Mouse (Mus musculus): ENCODE measurements around the gene Eri2.
"Not testable (repeated sequence)": the region's sequence is repeated elsewhere in the genome, so short reads cannot be mapped to it uniquely, and the experiment has no call there.

Gene Eri2

GRCm38 (mm10) chr7:119739798-119740468, 53.9 kb downstream of the Eri2 start:
- CTCF ChIA-PET, result not testable (repeated sequence)

- CTCF ChIA-PET, result no interaction called here
Observed at GRCm38 (mm10) chr7:119738877-119739276, 55.0 kb downstream of the Eri2 start.

GRCm38 (mm10) chr7:119731262-119731661, 62.6 kb downstream of the Eri2 start:
- CTCF ChIA-PET, result not testable (repeated sequence)

DNA sequence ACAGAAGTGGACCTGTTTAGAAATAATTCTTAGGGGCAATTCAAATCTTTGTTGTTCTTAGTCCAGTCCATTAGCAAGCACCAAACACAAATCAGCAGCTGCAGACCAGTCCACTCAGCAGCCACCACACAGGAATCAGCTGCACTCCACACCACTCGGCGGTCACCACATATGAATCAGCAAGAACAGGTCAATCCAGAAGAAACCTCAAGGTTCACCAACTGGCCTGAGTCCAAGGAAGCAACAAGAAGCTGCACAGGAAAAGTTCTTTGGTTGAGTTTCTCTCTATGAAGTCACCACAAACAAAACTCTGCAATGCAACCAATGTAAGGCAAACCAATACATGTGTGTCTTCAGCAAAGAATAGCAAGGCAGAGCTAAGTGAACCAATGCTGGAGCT, 66.2 kb downstream of the Eri2 start:
- CTCF ChIA-PET, result no interaction called here

DNA sequence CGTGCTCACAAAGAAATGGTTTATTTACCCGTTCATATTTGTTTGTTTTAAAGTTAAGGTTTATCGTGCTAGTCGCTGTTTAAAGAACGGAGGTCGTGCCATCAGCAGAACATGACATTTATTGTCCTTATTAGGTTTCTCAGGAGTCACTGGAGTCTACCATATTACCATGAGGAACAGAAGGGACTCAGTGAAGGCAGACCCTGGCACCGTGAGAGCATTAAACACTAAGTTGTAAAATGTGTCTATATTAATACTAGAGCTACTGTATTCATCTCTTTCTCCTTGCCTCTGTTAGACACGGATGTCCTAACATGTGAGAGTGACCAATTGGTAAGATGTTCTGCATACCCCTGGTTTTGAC, 72.9 kb downstream of the Eri2 start:
- CTCF ChIA-PET, result no interaction called here

- CTCF ChIA-PET, result no interaction called here
Observed at GRCm38 (mm10) chr7:119720253-119720946, 73.5 kb downstream of the Eri2 start, which contains the start of gene Thumpd1. TSS of gene Thumpd1 (minus strand) at chr7:119720798.
